Mouse (Mus musculus): Measurements from ENCODE around the gene Ifrd1. TPM values are rescaled to one million over a fixed set of nuclear protein-coding genes. Genes with fewer than 3 reads are reported as not detected.

Gene Ifrd1
- total and polyA plus RNA-seq, 3 experiments = 86.6 to 190 (median 151) TPM

- Histone ChIP-seq H3K4me3 (ENCODE audit: low read depth, low read length) (peak overlapping the region; percentile 86), H3K9me3 (replicated peaks) (no peaks in the 10 kb centered on the region), H3K27me3 (ENCODE audit: insufficient read depth, low read length) (no peaks in the 10 kb centered on the region), H3K4me1 (ENCODE audit: insufficient read depth, low read depth, low read length) (peaks cover 51% of the 10 kb centered on the region), H3K36me3 (replicated peaks) (peaks cover 22% of the 10 kb centered on the region)
- ATAC-seq (ENCODE audit: extremely low read depth, insufficient number of reproducible peaks, low FRiP score, poor library complexity, severe bottlenecking) (no peak), DNase-seq (ENCODE audit: low spot score) (no peak)
- TF ChIP-seq POLR2AphosphoS5 (IDR thresholded peaks at IDR 0.05; ENCODE audit: insufficient replicate concordance, low read depth, low read length) (no peak), TAL1 (conservative IDR thresholded peaks at IDR 0.05; ENCODE audit: low read depth, low read length) (no peak), GATA2 (IDR thresholded peaks at IDR 0.05; ENCODE audit: borderline replicate concordance, low read depth, low read length) (no peak), GATA1 (IDR thresholded peaks at IDR 0.05; ENCODE audit: borderline replicate concordance, low read length) (no peak), CTCF (IDR thresholded peaks at IDR 0.05; ENCODE audit: low read depth, low read length) (no peak)
These were observed 26.7 kb downstream of the Ifrd1 start for GRCm38 (mm10) chr12:40221611-40222010.

DNA sequence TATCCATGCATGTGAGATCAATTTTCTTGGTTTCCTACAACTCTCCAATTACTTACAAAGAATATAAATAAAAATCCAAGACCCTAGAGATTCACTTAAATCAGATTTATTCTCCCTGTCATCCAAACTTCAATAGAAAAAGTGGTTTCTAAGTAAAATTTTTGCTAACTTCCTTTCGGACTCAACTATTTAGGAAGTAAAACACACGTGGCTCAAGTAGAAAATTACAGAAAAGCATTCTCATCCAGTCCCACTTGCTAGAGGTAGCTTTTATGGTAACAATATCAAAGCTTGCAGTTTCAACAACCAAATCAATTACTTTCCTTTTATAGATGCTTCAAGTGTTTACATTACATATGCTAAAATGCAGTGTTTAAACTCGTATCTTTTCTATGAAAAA is 27.4 kb downstream of the Ifrd1 start:
- H3K4me3 ChIP-seq (ENCODE audit: low read depth, low read length) = peak overlapping the region; percentile 86
- no peak for TF ChIP-seq TAL1 (conservative IDR thresholded peaks at IDR 0.05; ENCODE audit: low read depth, low read length)
- no peak for TF ChIP-seq POLR2AphosphoS5 (IDR thresholded peaks at IDR 0.05; ENCODE audit: insufficient replicate concordance, low read depth, low read length)
- no peak for TF ChIP-seq CTCF (IDR thresholded peaks at IDR 0.05; ENCODE audit: low read depth, low read length)
- no peak for TF ChIP-seq GATA2 (IDR thresholded peaks at IDR 0.05; ENCODE audit: borderline replicate concordance, low read depth, low read length)
- TF ChIP-seq GATA1 (IDR thresholded peaks at IDR 0.05; ENCODE audit: borderline replicate concordance, low read length) = no peak
- no peak for ATAC-seq (ENCODE audit: extremely low read depth, insufficient number of reproducible peaks, low FRiP score, poor library complexity, severe bottlenecking)

DNA sequence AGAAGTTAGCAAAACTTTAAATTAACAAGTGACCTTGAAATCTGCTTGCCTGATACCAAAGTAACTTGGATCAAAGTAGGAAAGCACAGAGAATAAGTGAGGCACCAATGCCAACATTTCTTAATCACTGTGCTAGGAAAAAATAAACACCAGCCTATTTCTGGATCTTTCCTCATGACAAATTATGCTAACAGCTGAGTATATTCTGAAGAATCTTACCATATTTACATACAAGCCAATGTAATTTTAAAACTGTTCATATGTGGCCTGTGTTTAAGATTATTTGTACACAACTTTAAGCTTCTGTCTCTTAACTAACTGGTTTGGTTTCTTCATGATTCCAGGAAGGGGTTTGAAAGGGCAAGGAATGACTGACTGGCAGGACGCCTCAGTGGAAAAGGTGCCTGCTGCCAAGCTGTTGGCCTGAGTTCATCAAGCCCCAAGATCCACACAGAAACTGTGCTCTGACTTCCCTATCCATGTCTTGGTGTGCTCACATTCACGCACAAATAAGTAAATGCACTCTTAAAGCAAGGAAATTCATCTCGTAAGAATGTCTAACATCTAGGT is 28.2 kb downstream of the Ifrd1 start:
- Histone ChIP-seq H3K36me3 (replicated peaks) (peaks cover 37% of the 10 kb centered on the region), H3K27me3 (ENCODE audit: insufficient read depth, low read length) (no peaks in the 10 kb centered on the region), H3K4me1 (ENCODE audit: insufficient read depth, low read depth, low read length) (peaks cover 42% of the 10 kb centered on the region), H3K9me3 (replicated peaks) (no peaks in the 10 kb centered on the region), H3K4me3 (ENCODE audit: low read depth, low read length) (peak overlapping the region; percentile 86; the same call in 1 of the 2 replicates)
- DNase-seq (ENCODE audit: low spot score) = no peak
- no peak for ATAC-seq (ENCODE audit: extremely low read depth, insufficient number of reproducible peaks, low FRiP score, poor library complexity, severe bottlenecking)
- TF ChIP-seq GATA1 (IDR thresholded peaks at IDR 0.05; ENCODE audit: borderline replicate concordance, low read length) = no peak
- TF ChIP-seq POLR2AphosphoS5 (IDR thresholded peaks at IDR 0.05; ENCODE audit: insufficient replicate concordance, low read depth, low read length) = no peak
- no peak for TF ChIP-seq GATA2 (IDR thresholded peaks at IDR 0.05; ENCODE audit: borderline replicate concordance, low read depth, low read length)
- TF ChIP-seq TAL1 (conservative IDR thresholded peaks at IDR 0.05; ENCODE audit: low read depth, low read length) = no peak
- TF ChIP-seq CTCF (IDR thresholded peaks at IDR 0.05; ENCODE audit: low read depth, low read length) = no peak

More for the DNA sequence above, 27.4 kb downstream of the Ifrd1 start:
- Histone ChIP-seq H3K36me3 (replicated peaks) (peaks cover 29% of the 10 kb centered on the region), H3K27me3 (ENCODE audit: insufficient read depth, low read length) (no peaks in the 10 kb centered on the region), H3K9me3 (replicated peaks) (no peaks in the 10 kb centered on the region), H3K4me1 (ENCODE audit: insufficient read depth, low read depth, low read length) (peaks cover 49% of the 10 kb centered on the region)
- no peak for DNase-seq (ENCODE audit: low spot score)

- Histone ChIP-seq H3K4me1 (ENCODE audit: insufficient read depth, low read depth, low read length) (peaks cover 27% of the 10 kb centered on the region), H3K27me3 (ENCODE audit: insufficient read depth, low read length) (no peaks in the 10 kb centered on the region), H3K36me3 (replicated peaks) (peaks cover 53% of the 10 kb centered on the region), H3K9me3 (replicated peaks) (no peaks in the 10 kb centered on the region), H3K4me3 (ENCODE audit: low read depth, low read length) (no peak overlapping the region)
- TF ChIP-seq TAL1 (conservative IDR thresholded peaks at IDR 0.05; ENCODE audit: low read depth, low read length) = no peak
- TF ChIP-seq GATA2 (IDR thresholded peaks at IDR 0.05; ENCODE audit: borderline replicate concordance, low read depth, low read length) = no peak
- no peak for TF ChIP-seq CTCF (IDR thresholded peaks at IDR 0.05; ENCODE audit: low read depth, low read length)
- TF ChIP-seq POLR2AphosphoS5 (IDR thresholded peaks at IDR 0.05; ENCODE audit: insufficient replicate concordance, low read depth, low read length) = no peak
- TF ChIP-seq GATA1 (IDR thresholded peaks at IDR 0.05; ENCODE audit: borderline replicate concordance, low read length) = no peak
- DNase-seq (ENCODE audit: low spot score) (no peak), ATAC-seq (ENCODE audit: extremely low read depth, insufficient number of reproducible peaks, low FRiP score, poor library complexity, severe bottlenecking) (no peak)
These were observed 29.8 kb downstream of the Ifrd1 start for GRCm38 (mm10) chr12:40218430-40218945.

GRCm38 (mm10) chr12:40217776-40218175 is 30.5 kb downstream of the Ifrd1 start:
- no peaks in the 10 kb centered on the region for H3K9me3 ChIP-seq (replicated peaks)
- DNase-seq (ENCODE audit: low spot score) (no peak), ATAC-seq (ENCODE audit: extremely low read depth, insufficient number of reproducible peaks, low FRiP score, poor library complexity, severe bottlenecking) (no peak)
- H3K4me1 ChIP-seq (ENCODE audit: insufficient read depth, low read depth, low read length) = peaks cover 24% of the 10 kb centered on the region
- TF ChIP-seq GATA1 (IDR thresholded peaks at IDR 0.05; ENCODE audit: borderline replicate concordance, low read length) (no peak), CTCF (IDR thresholded peaks at IDR 0.05; ENCODE audit: low read depth, low read length) (no peak), POLR2AphosphoS5 (IDR thresholded peaks at IDR 0.05; ENCODE audit: insufficient replicate concordance, low read depth, low read length) (no peak), TAL1 (conservative IDR thresholded peaks at IDR 0.05; ENCODE audit: low read depth, low read length) (no peak), GATA2 (IDR thresholded peaks at IDR 0.05; ENCODE audit: borderline replicate concordance, low read depth, low read length) (no peak)
- H3K36me3 ChIP-seq (replicated peaks) = peaks cover 60% of the 10 kb centered on the region
- H3K27me3 ChIP-seq (ENCODE audit: insufficient read depth, low read length) = no peaks in the 10 kb centered on the region
- no peak overlapping the region for H3K4me3 ChIP-seq (ENCODE audit: low read depth, low read length)

GRCm38 (mm10) chr12:40214888-40215876 is 33.1 kb downstream of the Ifrd1 start:
- no peaks in the 10 kb centered on the region for H3K9me3 ChIP-seq (replicated peaks)
- H3K36me3 ChIP-seq (replicated peaks) = peaks cover 83% of the 10 kb centered on the region
- H3K4me3 ChIP-seq (ENCODE audit: low read depth, low read length) = no peak overlapping the region
- H3K27me3 ChIP-seq (ENCODE audit: insufficient read depth, low read length) = no peaks in the 10 kb centered on the region
- no peak for TF ChIP-seq GATA2 (IDR thresholded peaks at IDR 0.05; ENCODE audit: borderline replicate concordance, low read depth, low read length)
- no peak for TF ChIP-seq CTCF (IDR thresholded peaks at IDR 0.05; ENCODE audit: low read depth, low read length)
- TF ChIP-seq GATA1 (IDR thresholded peaks at IDR 0.05; ENCODE audit: borderline replicate concordance, low read length) = no peak
- no peak for TF ChIP-seq POLR2AphosphoS5 (IDR thresholded peaks at IDR 0.05; ENCODE audit: insufficient replicate concordance, low read depth, low read length)
- no peak for TF ChIP-seq TAL1 (conservative IDR thresholded peaks at IDR 0.05; ENCODE audit: low read depth, low read length)
- no peak for DNase-seq (ENCODE audit: low spot score)
- ATAC-seq (ENCODE audit: extremely low read depth, insufficient number of reproducible peaks, low FRiP score, poor library complexity, severe bottlenecking) = no peak
- peaks cover 13% of the 10 kb centered on the region for H3K4me1 ChIP-seq (ENCODE audit: insufficient read depth, low read depth, low read length)

Measured in G1E (cell line).